Mouse (Mus musculus): ENCODE data around the gene Rps15. TPM values are rescaled to one million over a fixed set of nuclear protein-coding genes. Genes with fewer than 3 reads are reported as not detected.

Rps15 gene
- polyA plus RNA-seq, 1 experiment from 2014 or later, result 516 TPM

- 74% methylated on average over 17 of the region's 17 CpGs for WGBS
- no peak for ATAC-seq (replicated peaks)
- 0 out of 2 replicates have a peak, but pooled peaks cover 2% of the 10 kb centered on the region for H3K27me3 ChIP-seq (replicated peaks)
- H3K36me3 ChIP-seq (replicated peaks), result no peaks in the 10 kb centered on the region
- H3K4me3 ChIP-seq, result peak overlapping the region; percentile 48; the same call in 1 of the 2 replicates
- H3K4me2 ChIP-seq, result peak overlapping the region; percentile 89; the same call in 1 of the 2 replicates
- no peak overlapping the region for H3K9ac ChIP-seq
- H3K9me3 ChIP-seq, result no peaks in the 10 kb centered on the region
- H3K27ac ChIP-seq, result no peak overlapping the region
- peaks cover 29% of the 10 kb centered on the region for H3K4me1 ChIP-seq
These were observed 32.1 kb downstream of the Rps15 start for GRCm38 (mm10) chr10:80324120-80325037.

- Histone ChIP-seq H3K27me3 (replicated peaks) (0 out of 2 replicates have a peak, but pooled peaks cover 2% of the 10 kb centered on the region), H3K27ac (no peak overlapping the region), H3K9ac (no peak overlapping the region), H3K4me1 (peaks cover 24% of the 10 kb centered on the region), H3K4me3 (no peak overlapping the region), H3K9me3 (no peaks in the 10 kb centered on the region), H3K4me2 (no peak overlapping the region), H3K36me3 (replicated peaks) (no peaks in the 10 kb centered on the region)
- 89% methylated on average over 21 of the region's 21 CpGs for WGBS
- no peak for ATAC-seq (replicated peaks)
These were observed 32.8 kb downstream of the Rps15 start for GRCm38 (mm10) chr10:80325045-80325444.

GRCm38 (mm10) chr10:80329273-80330081 lies 37.2 kb downstream of the Rps15 start, which contains the start of the genes Pcsk4 and Reep6:
TSS of gene Pcsk4 (minus strand) at chr10:80329498.
TSS of gene Reep6 (plus strand) at chr10:80329953.
- ATAC-seq (replicated peaks), result peak; percentile 93

GRCm38 (mm10) chr10:80330084-80330483 lies 37.8 kb downstream of the Rps15 start:
- under 1% methylated on average over 39 of the region's 41 CpGs for WGBS
- ATAC-seq (replicated peaks), result no peak; the same call in 1 of the 2 replicates
- peak overlapping the region; percentile 48 for H3K4me3 ChIP-seq
- H3K36me3 ChIP-seq (replicated peaks), result no peaks in the 10 kb centered on the region
- H3K4me2 ChIP-seq, result peak overlapping the region; percentile 83
- H3K9ac ChIP-seq, result peak overlapping the region; percentile 36
- H3K27ac ChIP-seq, result no peak overlapping the region
- peaks cover 6% of the 10 kb centered on the region; the same call in 1 of the 2 replicates for H3K27me3 ChIP-seq (replicated peaks)
- peaks cover 13% of the 10 kb centered on the region for H3K4me1 ChIP-seq
- no peaks in the 10 kb centered on the region for H3K9me3 ChIP-seq

More at GRCm38 (mm10) chr10:80329273-80330081, 37.2 kb downstream of the Rps15 start, which contains the start of the genes Pcsk4 and Reep6:
- Histone ChIP-seq H3K27ac (0 out of 2 replicates have a peak within 1 kb of the TSS, but pooled peaks have one; percentile 18), H3K4me2 (peak within 1 kb of the TSS; percentile 83), H3K9me3 (no peaks in the 10 kb centered on the region), H3K4me3 (peak within 1 kb of the TSS; percentile 48), H3K9ac (peak within 1 kb of the TSS; percentile 36), H3K36me3 (replicated peaks) (no peaks in the 10 kb centered on the region), H3K27me3 (replicated peaks) (peaks cover 6% of the 10 kb centered on the region; the same call in 1 of the 2 replicates), H3K4me1 (peaks cover 13% of the 10 kb centered on the region)
- WGBS, result 5% methylated on average over 36 of the region's 36 CpGs

- Histone ChIP-seq H3K4me2 (peak overlapping the region; percentile 83), H3K4me3 (no peak overlapping the region), H3K27me3 (replicated peaks) (peaks cover 6% of the 10 kb centered on the region; the same call in 1 of the 2 replicates), H3K9ac (no peak overlapping the region), H3K36me3 (replicated peaks) (no peaks in the 10 kb centered on the region), H3K27ac (no peak overlapping the region), H3K4me1 (peaks cover 13% of the 10 kb centered on the region), H3K9me3 (no peaks in the 10 kb centered on the region)
- 90% methylated on average over 2 of the region's 2 CpGs for WGBS
- ATAC-seq (replicated peaks), result no peak
These were observed 38.6 kb downstream of the Rps15 start for GRCm38 (mm10) chr10:80330888-80331287.

- Histone ChIP-seq H3K9ac (no peak overlapping the region; the same call in 1 of the 2 replicates), H3K36me3 (replicated peaks) (no peaks in the 10 kb centered on the region), H3K27me3 (replicated peaks) (peaks cover 4% of the 10 kb centered on the region; the same call in 1 of the 2 replicates), H3K9me3 (no peaks in the 10 kb centered on the region), H3K4me1 (peaks cover 13% of the 10 kb centered on the region), H3K27ac (no peak overlapping the region), H3K4me3 (no peak overlapping the region), H3K4me2 (no peak overlapping the region)
- ATAC-seq (replicated peaks), result no peak
- WGBS, result 67% methylated on average over 10 of the region's 10 CpGs
These were observed 39.6 kb downstream of the Rps15 start for GRCm38 (mm10) chr10:80331636-80332524.

GRCm38 (mm10) chr10:80332525-80332989 lies 40.3 kb downstream of the Rps15 start:
- Histone ChIP-seq H3K9me3 (no peaks in the 10 kb centered on the region), H3K4me3 (no peak overlapping the region), H3K27ac (no peak overlapping the region), H3K36me3 (replicated peaks) (no peaks in the 10 kb centered on the region), H3K27me3 (replicated peaks) (peaks cover 4% of the 10 kb centered on the region; the same call in 1 of the 2 replicates), H3K4me1 (peaks cover 13% of the 10 kb centered on the region), H3K4me2 (no peak overlapping the region), H3K9ac (no peak overlapping the region; the same call in 1 of the 2 replicates)
- ATAC-seq (replicated peaks), result no peak
- WGBS, result 75% methylated on average over 5 of the region's 5 CpGs

GRCm38 (mm10) chr10:80336263-80336662 lies 44.0 kb downstream of the Rps15 start:
- H3K4me2 ChIP-seq, result no peak overlapping the region
- 92% methylated on average over 12 of the region's 12 CpGs for WGBS
- peaks cover 16% of the 10 kb centered on the region for H3K27me3 ChIP-seq (replicated peaks)
- H3K9ac ChIP-seq, result no peak overlapping the region
- ATAC-seq (replicated peaks), result no peak
- H3K9me3 ChIP-seq, result no peaks in the 10 kb centered on the region
- H3K36me3 ChIP-seq (replicated peaks), result no peaks in the 10 kb centered on the region
- H3K27ac ChIP-seq, result no peak overlapping the region
- H3K4me3 ChIP-seq, result no peak overlapping the region
- H3K4me1 ChIP-seq, result peaks cover 6% of the 10 kb centered on the region; the same call in 1 of the 2 replicates

GRCm38 (mm10) chr10:80339941-80340750 lies 47.9 kb downstream of the Rps15 start:
- no peak for ATAC-seq (replicated peaks)
- WGBS, result 21% methylated on average over 19 of the region's 19 CpGs
- H3K4me2 ChIP-seq, result peak overlapping the region; percentile 24; the same call in 1 of the 2 replicates

GRCm38 (mm10) chr10:80341026-80341425 lies 48.8 kb downstream of the Rps15 start:
- Histone ChIP-seq H3K4me2 (no peak overlapping the region), H3K9me3 (no peaks in the 10 kb centered on the region), H3K9ac (no peak overlapping the region), H3K27ac (no peak overlapping the region), H3K36me3 (replicated peaks) (no peaks in the 10 kb centered on the region), H3K27me3 (replicated peaks) (peaks cover 60% of the 10 kb centered on the region), H3K4me3 (no peak overlapping the region), H3K4me1 (peaks cover 27% of the 10 kb centered on the region)
- no peak for ATAC-seq (replicated peaks)
- 6% methylated on average over 21 of the region's 21 CpGs for WGBS

More at GRCm38 (mm10) chr10:80339941-80340750, 47.9 kb downstream of the Rps15 start:
- Histone ChIP-seq H3K27me3 (replicated peaks) (peaks cover 51% of the 10 kb centered on the region), H3K9me3 (no peaks in the 10 kb centered on the region), H3K4me1 (peaks cover 27% of the 10 kb centered on the region), H3K4me3 (peak overlapping the region; percentile 3; the same call in 1 of the 2 replicates), H3K27ac (no peak overlapping the region), H3K9ac (0 out of 2 replicates have a peak overlapping the region, but pooled peaks have one; percentile 6), H3K36me3 (replicated peaks) (no peaks in the 10 kb centered on the region)

Data from midbrain, embryonic 15.5 days (tissue).